Mouse (Mus musculus) A20 (cell line): ENCODE measurements around the gene Sprtn.

Source experiments
- DNase-seq: peaks from one replicate; pipeline ENCODE4 v3.0.0-alpha.2; 2011; ENCODE audit warnings: low read depth, low spot score

Sprtn gene

GRCm38 (mm10) chr8:124903198-124903597 is 5.5 kb downstream of the Sprtn start:
- DNase-seq = no peak

GRCm38 (mm10) chr8:124905482-124905881 is 7.8 kb downstream of the Sprtn start:
- DNase-seq = no peak

GRCm38 (mm10) chr8:124909936-124910335 is 12.2 kb downstream of the Sprtn start:
- DNase-seq = no peak

- no peak for DNase-seq
These were observed 12.7 kb downstream of the Sprtn start for GRCm38 (mm10) chr8:124910349-124910748.

- no peak for DNase-seq
These were observed 14.5 kb downstream of the Sprtn start for GRCm38 (mm10) chr8:124911938-124912872.

- no peak for DNase-seq
These were observed 16.4 kb downstream of the Sprtn start for GRCm38 (mm10) chr8:124914061-124914460.

GRCm38 (mm10) chr8:124917741-124918484 is 20.2 kb downstream of the Sprtn start:
- DNase-seq = no peak

GRCm38 (mm10) chr8:124921369-124922279 is 23.9 kb downstream of the Sprtn start:
- peak; percentile 41 for DNase-seq

- peak; percentile 69 for DNase-seq
These were observed 24.9 kb downstream of the Sprtn start for GRCm38 (mm10) chr8:124922490-124923089.

GRCm38 (mm10) chr8:124923971-124924652 is 26.4 kb downstream of the Sprtn start:
- DNase-seq = no peak

GRCm38 (mm10) chr8:124925544-124926266 is 28.0 kb downstream of the Sprtn start:
- DNase-seq = no peak

GRCm38 (mm10) chr8:124926351-124926771 is 28.7 kb downstream of the Sprtn start:
- DNase-seq = no peak

GRCm38 (mm10) chr8:124929006-124929405 is 31.3 kb downstream of the Sprtn start:
- no peak for DNase-seq

- DNase-seq = no peak
These were observed 32.4 kb downstream of the Sprtn start for GRCm38 (mm10) chr8:124930086-124930485.

GRCm38 (mm10) chr8:124930649-124931048 is 33.0 kb downstream of the Sprtn start:
- no peak for DNase-seq

GRCm38 (mm10) chr8:124932435-124932834 is 34.7 kb downstream of the Sprtn start:
- no peak for DNase-seq

- no peak for DNase-seq
These were observed 37.4 kb downstream of the Sprtn start for GRCm38 (mm10) chr8:124935116-124935515.

GRCm38 (mm10) chr8:124936699-124937098 is 39.0 kb downstream of the Sprtn start:
- DNase-seq = no peak

GRCm38 (mm10) chr8:124937293-124937692 is 39.6 kb downstream of the Sprtn start:
- no peak for DNase-seq

GRCm38 (mm10) chr8:124943801-124944200 is 46.1 kb downstream of the Sprtn start:
- DNase-seq = no peak
